Mouse (Mus musculus): ENCODE data around the gene Gm49373. TPM values are rescaled to one million over a fixed set of nuclear protein-coding genes. Genes with fewer than 3 reads are reported as not detected.

The Gm49373 gene
- polyA plus RNA-seq, 1 experiment from 2014 or later = 0.84 TPM

- Histone ChIP-seq H3K27ac (ENCODE audit: low read length) (no peak overlapping the region), H3K4me2 (replicated peaks; ENCODE audit: low read depth, low read length) (no peak overlapping the region), H3K36me3 (ENCODE audit: insufficient read depth, low read length) (no peaks in the 10 kb centered on the region), H3K27me3 (ENCODE audit: insufficient read depth, low read length) (no peaks in the 10 kb centered on the region), H3K9me3 (ENCODE audit: low read length) (no peaks in the 10 kb centered on the region), H3K4me1 (ENCODE audit: insufficient read depth, low read length) (no peaks in the 10 kb centered on the region), H3K4me3 (ENCODE audit: low read length) (no peak overlapping the region), H3K9ac (replicated peaks; ENCODE audit: low read length) (no peak overlapping the region)
- ATAC-seq (ENCODE audit: low FRiP score, low TSS enrichment) = no peak
- 89% methylated on average over 2 of the region's 2 CpGs for WGBS
Observed at GRCm38 (mm10) chr9:21102076-21102475, 29.2 kb upstream of the Gm49373 start.

- Histone ChIP-seq H3K4me1 (ENCODE audit: insufficient read depth, low read length) (no peaks in the 10 kb centered on the region), H3K36me3 (ENCODE audit: insufficient read depth, low read length) (no peaks in the 10 kb centered on the region), H3K27me3 (ENCODE audit: insufficient read depth, low read length) (no peaks in the 10 kb centered on the region), H3K27ac (ENCODE audit: low read length) (no peak overlapping the region), H3K4me3 (ENCODE audit: low read length) (no peak overlapping the region), H3K9ac (replicated peaks; ENCODE audit: low read length) (peak overlapping the region; percentile 13; the same call in 1 of the 2 replicates), H3K9me3 (ENCODE audit: low read length) (no peaks in the 10 kb centered on the region), H3K4me2 (replicated peaks; ENCODE audit: low read depth, low read length) (no peak overlapping the region)
- no peak for ATAC-seq (ENCODE audit: low FRiP score, low TSS enrichment)
- WGBS = 54% methylated on average over 15 of the region's 15 CpGs
Observed at GRCm38 (mm10) chr9:21100447-21101161, 27.7 kb upstream of the Gm49373 start.

- Histone ChIP-seq H3K27ac (ENCODE audit: low read length) (no peak overlapping the region), H3K4me3 (ENCODE audit: low read length) (no peak overlapping the region), H3K4me2 (replicated peaks; ENCODE audit: low read depth, low read length) (no peak overlapping the region), H3K4me1 (ENCODE audit: insufficient read depth, low read length) (no peaks in the 10 kb centered on the region), H3K27me3 (ENCODE audit: insufficient read depth, low read length) (no peaks in the 10 kb centered on the region), H3K9ac (replicated peaks; ENCODE audit: low read length) (no peak overlapping the region), H3K9me3 (ENCODE audit: low read length) (no peaks in the 10 kb centered on the region), H3K36me3 (ENCODE audit: insufficient read depth, low read length) (no peaks in the 10 kb centered on the region)
- WGBS = 75% methylated on average over 8 of the region's 8 CpGs
- no peak for ATAC-seq (ENCODE audit: low FRiP score, low TSS enrichment)
Observed at GRCm38 (mm10) chr9:21097793-21098192, 24.9 kb upstream of the Gm49373 start.

GRCm38 (mm10) chr9:21095958-21096357 lies 23.1 kb upstream of the Gm49373 start:
- H3K36me3 ChIP-seq (ENCODE audit: insufficient read depth, low read length) = no peaks in the 10 kb centered on the region
- no peaks in the 10 kb centered on the region for H3K9me3 ChIP-seq (ENCODE audit: low read length)
- peaks cover under 1% of the 10 kb centered on the region; the same call in 1 of the 2 replicates for H3K4me1 ChIP-seq (ENCODE audit: insufficient read depth, low read length)
- no peak for ATAC-seq (ENCODE audit: low FRiP score, low TSS enrichment)
- 91% methylated on average over 4 of the region's 4 CpGs for WGBS
- no peaks in the 10 kb centered on the region for H3K27me3 ChIP-seq (ENCODE audit: insufficient read depth, low read length)
- H3K9ac ChIP-seq (replicated peaks; ENCODE audit: low read length) = no peak overlapping the region
- H3K27ac ChIP-seq (ENCODE audit: low read length) = no peak overlapping the region
- H3K4me2 ChIP-seq (replicated peaks; ENCODE audit: low read depth, low read length) = no peak overlapping the region
- H3K4me3 ChIP-seq (ENCODE audit: low read length) = no peak overlapping the region

- Histone ChIP-seq H3K27me3 (ENCODE audit: insufficient read depth, low read length) (no peaks in the 10 kb centered on the region), H3K4me2 (replicated peaks; ENCODE audit: low read depth, low read length) (no peak overlapping the region), H3K27ac (ENCODE audit: low read length) (no peak overlapping the region), H3K36me3 (ENCODE audit: insufficient read depth, low read length) (peaks cover 11% of the 10 kb centered on the region), H3K4me1 (ENCODE audit: insufficient read depth, low read length) (peaks cover 13% of the 10 kb centered on the region), H3K4me3 (ENCODE audit: low read length) (no peak overlapping the region), H3K9ac (replicated peaks; ENCODE audit: low read length) (no peak overlapping the region), H3K9me3 (ENCODE audit: low read length) (no peaks in the 10 kb centered on the region)
- 92% methylated on average over 9 of the region's 9 CpGs for WGBS
- no peak for ATAC-seq (ENCODE audit: low FRiP score, low TSS enrichment)
Observed at GRCm38 (mm10) chr9:21093423-21093822, 20.5 kb upstream of the Gm49373 start.

- H3K9me3 ChIP-seq (ENCODE audit: low read length) = no peaks in the 10 kb centered on the region
- H3K4me1 ChIP-seq (ENCODE audit: insufficient read depth, low read length) = peaks cover 13% of the 10 kb centered on the region
- H3K27me3 ChIP-seq (ENCODE audit: insufficient read depth, low read length) = no peaks in the 10 kb centered on the region
- under 1% methylated on average over 54 of the region's 54 CpGs for WGBS
- H3K9ac ChIP-seq (replicated peaks; ENCODE audit: low read length) = peak within 1 kb of the TSS; percentile 89
- peak within 1 kb of the TSS; percentile 95 for H3K4me2 ChIP-seq (replicated peaks; ENCODE audit: low read depth, low read length)
- peak within 1 kb of the TSS; percentile 93 for H3K27ac ChIP-seq (ENCODE audit: low read length)
- H3K4me3 ChIP-seq (ENCODE audit: low read length) = peak within 1 kb of the TSS; percentile 83
- H3K36me3 ChIP-seq (ENCODE audit: insufficient read depth, low read length) = peaks cover 27% of the 10 kb centered on the region
- peak; percentile 99 for ATAC-seq (ENCODE audit: low FRiP score, low TSS enrichment)
Observed at GRCm38 (mm10) chr9:21091707-21092320, 18.9 kb upstream of the Gm49373 start, which contains the start of the genes Gm38431 and Raver1. Gene Gm38431, minus strand, starts transcription at chr9:21091997. Gene Raver1, minus strand, starts transcription at chr9:21092008.

- H3K27me3 ChIP-seq (ENCODE audit: insufficient read depth, low read length) = no peaks in the 10 kb centered on the region
- peak overlapping the region; percentile 89 for H3K9ac ChIP-seq (replicated peaks; ENCODE audit: low read length)
- H3K27ac ChIP-seq (ENCODE audit: low read length) = peak overlapping the region; percentile 93
- WGBS = 3% methylated on average over 24 of the region's 24 CpGs
- H3K36me3 ChIP-seq (ENCODE audit: insufficient read depth, low read length) = peaks cover 33% of the 10 kb centered on the region
- peaks cover 13% of the 10 kb centered on the region for H3K4me1 ChIP-seq (ENCODE audit: insufficient read depth, low read length)
- H3K4me3 ChIP-seq (ENCODE audit: low read length) = peak overlapping the region; percentile 83
- ATAC-seq (ENCODE audit: low FRiP score, low TSS enrichment) = peak; percentile 12; the same call in 1 of the 2 replicates
- no peaks in the 10 kb centered on the region for H3K9me3 ChIP-seq (ENCODE audit: low read length)
- H3K4me2 ChIP-seq (replicated peaks; ENCODE audit: low read depth, low read length) = peak overlapping the region; percentile 95
Observed at GRCm38 (mm10) chr9:21090972-21091706, 18.2 kb upstream of the Gm49373 start.

GRCm38 (mm10) chr9:21090537-21090936 lies 17.6 kb upstream of the Gm49373 start:
- Histone ChIP-seq H3K4me2 (replicated peaks; ENCODE audit: low read depth, low read length) (peak overlapping the region; percentile 95), H3K4me1 (ENCODE audit: insufficient read depth, low read length) (peaks cover 13% of the 10 kb centered on the region), H3K4me3 (ENCODE audit: low read length) (peak overlapping the region; percentile 83), H3K27ac (ENCODE audit: low read length) (no peak overlapping the region), H3K9ac (replicated peaks; ENCODE audit: low read length) (peak overlapping the region; percentile 89), H3K9me3 (ENCODE audit: low read length) (no peaks in the 10 kb centered on the region), H3K36me3 (ENCODE audit: insufficient read depth, low read length) (peaks cover 39% of the 10 kb centered on the region), H3K27me3 (ENCODE audit: insufficient read depth, low read length) (no peaks in the 10 kb centered on the region)
- 92% methylated on average over 1 of the region's 1 CpGs for WGBS
- ATAC-seq (ENCODE audit: low FRiP score, low TSS enrichment) = no peak

- Histone ChIP-seq H3K4me3 (ENCODE audit: low read length) (no peak overlapping the region), H3K4me2 (replicated peaks; ENCODE audit: low read depth, low read length) (no peak overlapping the region), H3K9me3 (ENCODE audit: low read length) (no peaks in the 10 kb centered on the region), H3K36me3 (ENCODE audit: insufficient read depth, low read length) (peaks cover 85% of the 10 kb centered on the region), H3K27ac (ENCODE audit: low read length) (no peak overlapping the region), H3K4me1 (ENCODE audit: insufficient read depth, low read length) (no peaks in the 10 kb centered on the region), H3K27me3 (ENCODE audit: insufficient read depth, low read length) (no peaks in the 10 kb centered on the region), H3K9ac (replicated peaks; ENCODE audit: low read length) (no peak overlapping the region)
- WGBS = 91% methylated on average over 3 of the region's 3 CpGs
- ATAC-seq (ENCODE audit: low FRiP score, low TSS enrichment) = no peak
Observed at GRCm38 (mm10) chr9:21083324-21083723, 10.4 kb upstream of the Gm49373 start.
